Mouse (Mus musculus): ENCODE data around the gene Gdpd4. TPM values are rescaled to one million over a fixed set of nuclear protein-coding genes. Genes with fewer than 3 reads are reported as not detected.

Gdpd4 gene
- polyA plus RNA-seq, 1 experiment from 2014 or later, result not detected

DNA sequence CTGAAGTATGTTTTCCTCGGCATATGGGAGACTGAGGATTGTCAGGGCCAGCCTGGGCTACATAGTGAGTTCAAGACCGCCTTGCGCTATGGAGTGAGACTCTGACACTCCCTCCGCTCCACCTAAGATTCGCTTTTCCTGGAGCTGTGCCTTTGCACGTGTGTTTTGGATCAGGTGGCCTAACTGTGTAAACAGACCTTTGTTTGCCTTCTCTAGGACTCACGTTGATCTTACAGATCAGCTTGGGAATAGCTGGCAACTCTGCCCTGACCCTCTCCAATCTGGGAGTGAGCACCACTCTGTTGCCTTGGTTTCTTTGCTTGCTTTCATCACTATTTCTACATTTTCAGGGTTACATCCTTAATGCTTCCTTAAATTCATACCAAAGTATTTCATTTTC is 82.9 kb downstream of the Gdpd4 start:
- no peaks in the 10 kb centered on the region for H3K27me3 ChIP-seq (ENCODE audit: insufficient read depth, poor library complexity, severe bottlenecking)
- H3K4me3 ChIP-seq, result no peak overlapping the region
- H3K27ac ChIP-seq, result no peak overlapping the region
- WGBS, result 81% methylated on average over 7 of the region's 7 CpGs
- no peaks in the 10 kb centered on the region for H3K36me3 ChIP-seq
- H3K4me1 ChIP-seq (replicated peaks), result no peaks in the 10 kb centered on the region; the same call in 1 of the 2 replicates
- H3K9me3 ChIP-seq, result no peaks in the 10 kb centered on the region
- DNase-seq (ENCODE audit: low spot score), result no peak

DNA sequence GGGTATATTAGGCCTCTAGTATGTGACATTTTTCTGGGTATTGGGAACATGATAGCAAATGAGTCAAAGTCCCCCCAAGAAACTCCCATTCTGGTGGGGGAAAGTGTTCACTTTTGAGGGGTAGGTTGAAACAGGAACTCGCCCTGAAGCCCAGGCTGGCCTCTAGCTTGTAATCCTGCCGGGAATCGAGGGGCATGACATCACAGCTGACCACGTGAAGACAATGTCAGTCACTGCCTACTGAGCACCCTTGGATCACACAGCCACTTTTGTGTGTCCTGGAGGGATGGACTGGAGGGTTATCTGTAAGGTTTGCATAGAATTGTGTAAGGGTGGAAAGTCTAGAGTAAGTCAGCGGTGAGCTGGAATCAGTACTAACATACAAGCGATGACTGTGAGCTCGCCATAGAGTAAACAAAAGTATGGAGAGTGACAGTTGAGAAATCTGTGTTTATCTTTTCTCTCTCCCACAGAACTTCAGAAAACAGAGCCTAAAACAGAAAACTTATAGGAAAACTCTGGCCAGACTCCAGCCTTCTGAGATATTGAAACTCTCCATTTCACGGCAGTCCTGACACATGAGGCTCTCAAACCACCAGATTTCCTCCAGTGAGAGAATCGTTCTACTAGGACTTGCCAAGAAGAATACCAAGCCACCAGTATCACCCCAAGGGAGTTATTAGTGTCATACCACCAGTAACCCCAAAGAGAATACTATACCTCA is 128.5 kb downstream of the Gdpd4 start:
- H3K27ac ChIP-seq, result no peak overlapping the region
- 84% methylated on average over 9 of the region's 9 CpGs for WGBS
- no peak for DNase-seq (ENCODE audit: low spot score)
- no peaks in the 10 kb centered on the region for H3K27me3 ChIP-seq (ENCODE audit: insufficient read depth, poor library complexity, severe bottlenecking)
- H3K4me3 ChIP-seq, result no peak overlapping the region
- H3K36me3 ChIP-seq, result no peaks in the 10 kb centered on the region
- no peaks in the 10 kb centered on the region for H3K4me1 ChIP-seq (replicated peaks)
- H3K9me3 ChIP-seq, result no peaks in the 10 kb centered on the region

DNA sequence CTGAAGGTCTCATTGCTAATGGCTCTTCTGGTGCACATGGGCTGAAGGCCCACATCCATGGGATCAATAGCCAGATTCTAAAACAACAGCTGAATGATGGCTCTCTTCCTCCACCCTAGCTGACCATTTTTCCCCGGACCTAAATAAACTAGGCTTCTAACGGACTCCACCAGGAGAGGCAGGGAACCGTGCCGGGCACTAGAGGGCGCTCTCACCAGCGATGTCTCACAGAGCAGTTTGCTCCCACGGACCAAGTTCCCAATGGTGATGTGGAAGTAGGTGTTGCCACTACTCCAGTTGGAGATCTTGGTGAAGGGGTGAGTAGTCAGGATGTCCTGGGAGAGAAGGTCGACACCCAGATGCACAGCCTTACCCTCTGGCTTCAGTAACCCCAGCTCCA is 132.2 kb downstream of the Gdpd4 start:
- Histone ChIP-seq H3K27me3 (ENCODE audit: insufficient read depth, poor library complexity, severe bottlenecking) (no peaks in the 10 kb centered on the region), H3K27ac (no peak overlapping the region), H3K4me1 (replicated peaks) (no peaks in the 10 kb centered on the region), H3K36me3 (0 out of 2 replicates have a peak, but pooled peaks cover 4% of the 10 kb centered on the region), H3K4me3 (no peak overlapping the region), H3K9me3 (no peaks in the 10 kb centered on the region)
- 15% methylated on average over 8 of the region's 8 CpGs for WGBS
- peak; percentile 63 for DNase-seq (ENCODE audit: low spot score)

DNA sequence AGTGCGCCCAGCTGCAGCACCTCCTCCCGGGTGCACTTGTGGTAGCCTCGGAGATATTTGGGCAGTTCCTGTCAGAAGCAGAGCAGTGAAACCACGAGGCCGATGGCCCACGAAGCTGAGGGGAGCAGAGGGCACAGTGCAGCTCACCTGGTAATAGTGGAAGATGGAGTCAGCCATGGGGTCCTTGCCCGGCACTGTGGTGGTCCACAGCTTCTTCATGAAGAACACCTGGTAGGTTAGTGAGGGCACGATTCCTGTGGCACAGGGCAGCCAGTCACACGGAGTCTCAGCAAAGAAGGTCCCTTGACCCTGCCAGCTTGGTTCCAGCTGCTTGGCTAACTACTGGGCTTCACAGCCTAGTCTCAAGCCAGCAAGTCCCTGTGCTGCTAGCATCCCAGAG is 134.7 kb downstream of the Gdpd4 start:
- H3K27ac ChIP-seq, result no peak overlapping the region
- no peak for DNase-seq (ENCODE audit: low spot score)
- H3K9me3 ChIP-seq, result no peaks in the 10 kb centered on the region
- 0 out of 2 replicates have a peak, but pooled peaks cover 4% of the 10 kb centered on the region for H3K36me3 ChIP-seq
- no peak overlapping the region for H3K4me3 ChIP-seq
- H3K27me3 ChIP-seq (ENCODE audit: insufficient read depth, poor library complexity, severe bottlenecking), result no peaks in the 10 kb centered on the region
- no peaks in the 10 kb centered on the region for H3K4me1 ChIP-seq (replicated peaks)
- WGBS, result 89% methylated on average over 9 of the region's 9 CpGs

DNA sequence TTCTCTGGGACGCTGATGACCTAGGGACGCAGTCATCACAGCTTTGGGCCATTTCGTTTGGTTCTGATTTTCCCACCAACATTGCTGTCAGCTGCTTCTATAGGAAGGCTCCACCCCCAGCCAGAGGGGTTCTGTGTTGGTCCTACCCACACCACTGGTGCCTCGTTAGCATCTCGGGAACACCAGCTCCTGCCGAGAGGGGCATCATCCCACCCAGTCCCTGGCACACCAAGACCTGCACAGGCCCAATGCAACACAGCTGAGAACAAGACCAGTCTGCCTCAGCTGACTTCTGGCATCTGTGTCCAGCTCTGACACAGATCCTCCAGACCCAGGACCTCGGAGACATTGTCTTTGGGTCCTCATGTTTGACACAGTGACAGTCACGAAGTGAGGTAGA is 135.2 kb downstream of the Gdpd4 start:
- no peak for DNase-seq (ENCODE audit: low spot score)

DNA sequence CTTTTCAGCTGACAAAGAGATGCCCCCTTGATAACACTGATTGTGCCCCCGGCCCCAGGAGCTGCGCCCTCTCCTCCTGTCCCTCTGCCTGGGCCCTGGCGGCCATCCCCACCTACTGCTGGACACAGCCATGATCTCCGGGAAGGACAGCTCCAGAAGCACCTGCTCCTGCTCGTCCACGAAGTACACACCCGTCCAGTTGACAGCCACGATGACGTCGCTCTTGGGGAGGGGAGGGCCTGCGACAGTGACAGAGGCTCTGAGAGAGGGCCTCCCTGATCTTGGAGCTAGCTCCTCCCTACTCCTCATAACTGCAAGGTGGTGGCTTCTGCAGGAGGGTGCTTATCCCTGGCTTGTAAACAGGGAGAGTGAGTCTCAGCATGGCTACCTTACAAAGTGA is 146.5 kb downstream of the Gdpd4 start:
- Histone ChIP-seq H3K27ac (no peak overlapping the region), H3K36me3 (peaks cover 22% of the 10 kb centered on the region; the same call in 1 of the 2 replicates), H3K4me1 (replicated peaks) (no peaks in the 10 kb centered on the region), H3K9me3 (no peaks in the 10 kb centered on the region), H3K27me3 (ENCODE audit: insufficient read depth, poor library complexity, severe bottlenecking) (no peaks in the 10 kb centered on the region), H3K4me3 (no peak overlapping the region)
- DNase-seq (ENCODE audit: low spot score), result no peak
- 91% methylated on average over 11 of the region's 11 CpGs for WGBS

More for the DNA sequence above, 135.2 kb downstream of the Gdpd4 start:
- Histone ChIP-seq H3K4me1 (replicated peaks) (no peaks in the 10 kb centered on the region), H3K27me3 (ENCODE audit: insufficient read depth, poor library complexity, severe bottlenecking) (no peaks in the 10 kb centered on the region), H3K9me3 (no peaks in the 10 kb centered on the region), H3K36me3 (0 out of 2 replicates have a peak, but pooled peaks cover 4% of the 10 kb centered on the region), H3K27ac (no peak overlapping the region), H3K4me3 (no peak overlapping the region)
- WGBS, result 90% methylated on average over 8 of the region's 8 CpGs

DNA sequence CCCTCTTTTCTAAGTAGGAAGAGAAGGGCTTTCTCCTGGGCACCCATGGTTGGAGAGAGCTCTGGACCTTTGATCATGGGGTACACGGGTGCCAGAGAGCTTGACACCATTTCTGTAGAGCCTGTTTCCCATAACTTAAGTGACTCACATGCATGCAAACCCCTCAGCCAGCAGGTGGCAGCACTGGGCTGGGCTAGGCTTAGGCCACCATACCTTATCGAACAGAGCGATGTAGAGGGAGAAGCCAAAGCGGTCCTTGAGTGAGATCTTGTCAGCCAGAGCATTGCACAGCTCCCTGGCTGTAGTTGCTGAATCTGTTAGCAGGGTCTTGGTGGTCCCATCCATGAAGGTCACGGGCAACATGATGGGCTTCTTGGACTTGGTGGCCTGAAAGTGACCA is 151.9 kb downstream of the Gdpd4 start:
- Histone ChIP-seq H3K27ac (no peak overlapping the region), H3K27me3 (ENCODE audit: insufficient read depth, poor library complexity, severe bottlenecking) (no peaks in the 10 kb centered on the region), H3K9me3 (no peaks in the 10 kb centered on the region), H3K36me3 (peaks cover 23% of the 10 kb centered on the region), H3K4me1 (replicated peaks) (0 out of 2 replicates have a peak, but pooled peaks cover 3% of the 10 kb centered on the region), H3K4me3 (no peak overlapping the region)
- peak; percentile 83 for DNase-seq (ENCODE audit: low spot score)
- WGBS, result 40% methylated on average over 5 of the region's 5 CpGs

DNA sequence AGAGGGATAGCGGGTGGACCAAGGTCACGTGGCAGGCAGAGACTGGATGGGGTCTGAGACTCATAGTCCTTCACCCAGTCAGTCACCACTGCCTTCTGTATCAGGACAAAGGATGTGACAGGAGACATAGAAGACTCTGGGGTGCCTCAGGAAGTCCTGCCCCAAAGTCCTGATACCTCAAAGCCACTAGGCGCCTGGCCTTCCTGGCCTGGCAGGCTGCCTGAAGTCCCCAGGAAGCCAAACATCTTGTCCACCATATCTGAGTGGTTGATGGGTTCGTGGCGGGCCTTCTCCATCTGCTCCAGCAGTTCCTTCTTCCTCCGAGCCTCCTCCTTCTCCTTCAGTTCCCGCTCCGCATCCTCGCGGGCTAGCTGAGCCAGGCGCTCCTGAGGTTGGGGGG is 157.7 kb downstream of the Gdpd4 start:
- WGBS, result 86% methylated on average over 11 of the region's 11 CpGs
- no peak overlapping the region for H3K4me3 ChIP-seq
- peaks cover 8% of the 10 kb centered on the region for H3K4me1 ChIP-seq (replicated peaks)
- H3K36me3 ChIP-seq, result peaks cover 44% of the 10 kb centered on the region
- no peaks in the 10 kb centered on the region for H3K27me3 ChIP-seq (ENCODE audit: insufficient read depth, poor library complexity, severe bottlenecking)
- H3K9me3 ChIP-seq, result no peaks in the 10 kb centered on the region
- no peak overlapping the region for H3K27ac ChIP-seq
- DNase-seq (ENCODE audit: low spot score), result no peak

DNA sequence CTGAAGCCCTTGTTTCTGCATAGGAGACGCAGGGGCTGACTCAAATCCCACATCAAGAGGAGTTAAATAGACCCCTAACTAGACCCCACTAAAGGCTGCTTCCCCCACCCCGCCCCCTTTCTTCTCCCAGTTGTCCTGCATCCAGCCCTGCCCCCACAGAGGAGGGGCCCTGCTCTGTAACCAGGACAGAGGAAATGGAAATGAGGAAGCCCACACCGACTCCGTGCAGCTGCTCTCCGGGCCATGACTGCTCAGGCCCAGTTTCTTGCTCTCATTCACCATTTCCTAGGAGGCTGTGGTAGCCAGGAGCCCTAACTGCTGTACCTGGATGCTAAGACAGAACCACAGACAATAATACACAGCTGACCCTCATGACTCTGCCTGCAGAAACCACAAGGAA is 162.6 kb downstream of the Gdpd4 start:
- peak; percentile 49 for DNase-seq (ENCODE audit: low spot score)
- H3K4me3 ChIP-seq, result no peak overlapping the region
- H3K36me3 ChIP-seq, result peaks cover 19% of the 10 kb centered on the region
- H3K4me1 ChIP-seq (replicated peaks), result peaks cover 34% of the 10 kb centered on the region
- H3K27ac ChIP-seq, result peak overlapping the region; percentile 85
- no peaks in the 10 kb centered on the region for H3K9me3 ChIP-seq
- 17% methylated on average over 5 of the region's 5 CpGs for WGBS
- no peaks in the 10 kb centered on the region for H3K27me3 ChIP-seq (ENCODE audit: insufficient read depth, poor library complexity, severe bottlenecking)

DNA sequence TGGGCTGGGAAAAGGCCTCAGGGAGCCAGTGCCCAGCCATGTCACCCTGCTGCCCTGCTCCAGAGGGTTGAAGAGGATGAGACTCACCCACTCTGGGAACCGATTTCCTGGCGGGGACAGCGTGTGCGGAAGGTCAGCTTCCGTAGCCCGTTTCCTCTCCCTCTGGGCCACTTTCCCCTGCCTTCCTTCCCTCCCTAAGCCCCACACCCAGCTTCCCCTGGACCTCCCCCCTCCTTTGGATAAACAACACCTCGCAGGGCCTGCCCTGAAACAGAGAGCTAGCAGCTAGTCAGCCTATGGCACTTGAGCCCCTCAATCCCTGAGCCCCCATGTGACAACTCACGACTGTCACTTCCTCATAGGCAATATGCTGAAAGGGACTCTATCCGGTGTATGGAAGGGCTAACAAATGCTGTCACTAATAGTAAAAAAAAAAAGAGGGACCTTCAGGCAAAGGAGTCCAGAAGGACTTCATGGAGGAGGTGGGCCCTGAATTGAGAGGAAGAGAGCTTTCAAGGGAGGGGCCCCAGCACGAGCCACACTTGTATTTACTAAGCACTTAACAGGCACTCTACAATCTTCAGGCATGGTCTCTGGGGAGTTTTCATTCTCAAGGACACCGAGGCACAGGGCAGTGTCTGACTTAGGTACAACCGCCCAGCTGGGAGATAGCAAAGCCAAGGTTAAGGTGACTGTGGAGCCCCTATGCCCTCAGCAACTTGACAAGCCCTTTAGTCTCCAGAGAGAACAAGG is 165.0 kb downstream of the Gdpd4 start:
- H3K4me3 ChIP-seq, result no peak overlapping the region
- H3K36me3 ChIP-seq, result no peaks in the 10 kb centered on the region
- H3K9me3 ChIP-seq, result no peaks in the 10 kb centered on the region
- H3K4me1 ChIP-seq (replicated peaks), result peaks cover 34% of the 10 kb centered on the region
- peak overlapping the region; percentile 85 for H3K27ac ChIP-seq
- no peak for DNase-seq (ENCODE audit: low spot score)
- 59% methylated on average over 12 of the region's 12 CpGs for WGBS
- no peaks in the 10 kb centered on the region for H3K27me3 ChIP-seq (ENCODE audit: insufficient read depth, poor library complexity, severe bottlenecking)

DNA sequence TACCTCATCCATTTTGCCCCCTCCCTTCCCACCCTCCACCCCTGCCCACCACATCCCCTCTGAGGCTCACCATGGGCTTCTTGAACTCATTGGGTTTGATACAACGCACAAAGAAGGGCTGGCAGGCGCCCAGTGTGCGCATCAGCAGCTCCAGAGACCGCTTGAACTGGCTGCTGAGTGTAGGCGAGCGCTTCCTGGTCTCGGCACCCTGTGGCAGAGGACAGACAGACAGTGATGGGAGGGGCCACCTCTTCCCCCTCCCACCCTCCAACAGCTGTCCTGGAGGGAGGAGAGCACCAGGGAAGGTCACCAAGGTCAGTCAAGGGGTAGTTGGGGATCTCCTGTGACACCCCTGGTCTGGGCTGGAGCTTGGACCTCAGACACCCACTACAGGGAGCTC is 165.6 kb downstream of the Gdpd4 start:
- WGBS, result 76% methylated on average over 7 of the region's 7 CpGs
- H3K27ac ChIP-seq, result 0 out of 2 replicates have a peak overlapping the region, but pooled peaks have one; percentile 17
- DNase-seq (ENCODE audit: low spot score), result no peak

DNA sequence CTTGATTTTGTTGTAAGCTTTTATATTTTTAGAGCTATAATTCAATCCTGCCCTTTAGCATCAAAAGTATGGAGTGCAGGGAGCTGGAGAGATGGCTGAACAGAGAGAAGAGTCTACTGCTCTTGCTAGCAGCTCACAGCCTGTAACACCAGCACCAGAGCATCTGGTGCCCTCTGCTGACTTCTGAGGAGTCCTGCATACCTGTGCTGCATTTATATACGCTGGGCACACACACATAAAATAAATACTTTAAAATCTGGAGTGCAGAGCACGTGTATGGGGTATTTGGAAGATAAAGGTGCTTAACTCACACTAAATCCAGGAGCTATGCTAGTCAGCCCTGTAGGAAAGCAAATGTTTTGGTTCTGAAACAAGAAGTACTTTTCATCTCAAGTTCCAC is 166.6 kb downstream of the Gdpd4 start:
- H3K4me1 ChIP-seq (replicated peaks), result peaks cover 34% of the 10 kb centered on the region
- WGBS, result 62% methylated on average over 2 of the region's 2 CpGs
- no peak for DNase-seq (ENCODE audit: low spot score)
- no peak overlapping the region for H3K4me3 ChIP-seq
- H3K9me3 ChIP-seq, result no peaks in the 10 kb centered on the region
- H3K27me3 ChIP-seq (ENCODE audit: insufficient read depth, poor library complexity, severe bottlenecking), result no peaks in the 10 kb centered on the region
- H3K36me3 ChIP-seq, result peaks cover 8% of the 10 kb centered on the region
- H3K27ac ChIP-seq, result no peak overlapping the region

More for the DNA sequence above, 165.6 kb downstream of the Gdpd4 start:
- Histone ChIP-seq H3K27me3 (ENCODE audit: insufficient read depth, poor library complexity, severe bottlenecking) (no peaks in the 10 kb centered on the region), H3K9me3 (no peaks in the 10 kb centered on the region), H3K4me1 (replicated peaks) (peaks cover 34% of the 10 kb centered on the region), H3K36me3 (no peaks in the 10 kb centered on the region), H3K4me3 (no peak overlapping the region)

DNA sequence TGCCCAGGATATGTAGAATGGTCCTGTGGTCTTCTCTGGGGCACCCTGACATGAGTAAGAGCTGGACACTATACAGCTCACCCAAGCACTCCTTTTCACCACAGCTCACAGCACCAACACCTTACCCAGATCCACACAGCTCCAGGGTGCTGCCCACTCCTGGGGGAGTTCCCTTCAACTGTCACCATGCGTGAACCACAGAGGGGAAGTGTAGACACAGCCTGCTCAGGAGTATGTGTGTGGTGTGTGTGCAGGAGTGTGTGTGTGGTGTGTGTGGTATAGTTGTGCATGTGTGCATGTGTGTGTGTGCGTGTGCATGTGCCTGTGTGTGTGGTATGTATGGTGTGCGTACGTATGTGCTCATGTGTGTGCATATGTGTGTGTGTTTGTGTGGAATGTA is 176.1 kb downstream of the Gdpd4 start:
- no peak for DNase-seq (ENCODE audit: low spot score)
- Histone ChIP-seq H3K4me1 (replicated peaks) (0 out of 2 replicates have a peak, but pooled peaks cover 3% of the 10 kb centered on the region), H3K36me3 (peaks cover 51% of the 10 kb centered on the region), H3K4me3 (no peak overlapping the region), H3K27me3 (ENCODE audit: insufficient read depth, poor library complexity, severe bottlenecking) (no peaks in the 10 kb centered on the region), H3K9me3 (peaks cover 11% of the 10 kb centered on the region), H3K27ac (no peak overlapping the region)
- 93% methylated on average over 4 of the region's 4 CpGs for WGBS

All from hindbrain, embryonic 10.5 days (tissue).